Mouse (Mus musculus) embryo, embryonic 9.5 days (tissue): ENCODE data around the gene Pcgf2.
"Not testable (repeated sequence)": the region's sequence is repeated elsewhere in the genome, so short reads cannot be mapped to it uniquely, and the experiment has no call there.

Experiments
- DNase-seq: peaks from one replicate; pipeline ENCODE4 v3.0.0-alpha.2; 2017; ENCODE audit errors: extremely low spot score

Pcgf2 gene

GRCm38 (mm10) chr11:97653376-97653775, 46.9 kb downstream of the Pcgf2 start:
- DNase-seq: not testable (repeated sequence)

GRCm38 (mm10) chr11:97650341-97650740, 50.0 kb downstream of the Pcgf2 start:
- no peak for DNase-seq

DNA sequence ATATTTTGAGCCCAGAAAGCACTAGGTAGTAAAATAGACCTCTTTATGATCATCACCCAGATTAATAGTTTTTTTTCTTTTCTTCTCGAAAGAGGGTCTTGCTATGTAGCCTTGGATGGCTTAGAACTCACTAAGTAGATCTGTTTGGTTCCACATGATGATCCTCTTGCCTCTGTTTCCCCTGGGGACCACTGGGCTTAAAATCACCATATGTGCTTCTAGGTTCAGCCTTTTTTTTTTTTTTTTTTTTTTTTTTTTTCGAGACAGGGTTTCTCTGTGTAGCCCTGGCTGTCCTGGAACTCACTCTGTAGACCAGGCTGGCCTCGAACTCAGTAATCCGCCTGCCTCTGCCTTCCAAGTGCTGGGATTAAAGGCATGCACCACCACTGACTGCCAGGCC, 51.8 kb downstream of the Pcgf2 start:
- not testable (repeated sequence) for DNase-seq

DNA sequence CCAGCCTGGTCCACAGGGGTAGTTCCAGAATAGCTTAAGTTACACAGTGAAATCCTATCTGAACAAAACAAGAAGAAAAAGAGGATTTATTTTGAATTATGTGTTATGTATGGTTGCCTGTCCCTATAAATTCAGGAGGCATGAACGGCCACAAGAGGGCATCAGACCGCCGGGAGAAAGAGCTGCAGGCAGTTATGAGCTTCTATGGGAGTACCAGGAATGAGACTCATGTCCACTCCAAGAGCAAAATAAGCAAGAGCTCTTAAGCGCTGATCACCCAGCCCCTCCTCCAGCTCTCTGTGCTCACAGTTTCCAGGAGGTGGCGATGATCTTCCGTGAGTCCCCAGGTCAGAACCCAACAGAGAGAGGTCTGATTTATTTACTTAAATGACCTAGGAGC, 55.5 kb downstream of the Pcgf2 start:
- DNase-seq: peak; percentile 71

GRCm38 (mm10) chr11:97643380-97644055, 56.8 kb downstream of the Pcgf2 start:
- no peak for DNase-seq

DNA sequence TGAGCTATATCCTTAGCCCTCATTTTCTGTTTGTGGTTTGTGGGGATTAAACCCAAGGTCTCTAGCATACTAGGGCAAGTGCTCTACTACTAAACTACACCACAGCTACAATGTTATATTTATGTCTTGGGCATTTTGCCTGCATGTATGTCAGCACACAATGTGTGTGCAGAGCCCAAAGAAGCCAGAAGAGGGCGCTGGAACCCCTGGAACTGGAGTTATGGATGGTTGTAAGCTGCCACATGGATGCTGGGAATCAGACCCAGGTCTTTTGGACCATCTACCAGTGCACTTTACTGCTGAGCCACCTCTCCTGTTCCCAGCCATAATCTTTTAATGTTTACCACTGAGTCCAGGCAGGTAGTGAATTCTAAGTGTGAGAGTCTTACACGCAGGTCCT, 57.6 kb downstream of the Pcgf2 start:
- no peak for DNase-seq

- no peak for DNase-seq
These were observed 58.6 kb downstream of the Pcgf2 start for GRCm38 (mm10) chr11:97641668-97642067.
